Mouse (Mus musculus) heart, adult 8-10 months (tissue): Measurements from ENCODE around the gene Drc7. TPM values are rescaled to one million over a fixed set of nuclear protein-coding genes. Genes with fewer than 3 reads are reported as not detected.

ENCODE experiments used
- DNase-seq: peaks from one replicate; pipeline ENCODE4 v3.0.0; 2022; ENCODE audit warnings: low spot score
- total RNA-seq, 4 experiments: library from RNA; stranded (reverse); gene quantifications; 2 replicates each; pipeline ENCODE4 v1.2.4; 2022

Gene Drc7
- total RNA-seq, 4 experiments from 2014 or later: not detected

DNA sequence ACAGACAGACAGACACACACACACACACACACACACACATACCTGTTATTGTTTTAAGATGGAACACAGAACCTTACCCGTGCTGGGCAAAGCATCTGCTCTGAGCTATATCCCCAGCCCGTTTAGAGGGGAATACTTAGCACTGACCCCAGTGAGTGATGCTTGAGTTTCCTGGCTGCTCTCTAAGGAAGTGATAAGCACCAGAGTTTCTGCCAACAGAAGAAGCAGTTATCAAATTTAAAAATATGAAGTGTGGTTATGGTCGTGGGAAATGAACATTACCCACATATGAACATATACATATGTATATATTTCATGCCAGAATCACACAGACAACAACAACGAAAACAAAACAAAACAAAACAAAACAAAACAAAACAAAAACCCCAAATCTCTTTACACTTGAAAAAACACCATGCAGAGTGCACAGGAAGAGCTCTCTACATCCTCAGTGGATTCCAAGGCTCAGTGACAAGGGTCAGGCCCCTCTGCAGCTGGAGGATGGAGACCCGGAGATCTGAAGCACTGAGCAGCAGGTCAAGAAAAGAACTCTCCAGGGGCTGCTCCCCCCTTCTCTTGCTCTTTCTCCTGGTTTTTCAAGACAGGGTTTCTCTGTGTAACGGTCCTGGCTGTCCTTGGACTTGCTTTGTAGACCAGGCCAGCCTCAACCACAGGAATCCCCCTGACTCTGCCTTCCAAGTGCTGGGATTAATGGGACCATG lies 5.1 kb downstream of the Drc7 start:
- DNase-seq: no peak

DNA sequence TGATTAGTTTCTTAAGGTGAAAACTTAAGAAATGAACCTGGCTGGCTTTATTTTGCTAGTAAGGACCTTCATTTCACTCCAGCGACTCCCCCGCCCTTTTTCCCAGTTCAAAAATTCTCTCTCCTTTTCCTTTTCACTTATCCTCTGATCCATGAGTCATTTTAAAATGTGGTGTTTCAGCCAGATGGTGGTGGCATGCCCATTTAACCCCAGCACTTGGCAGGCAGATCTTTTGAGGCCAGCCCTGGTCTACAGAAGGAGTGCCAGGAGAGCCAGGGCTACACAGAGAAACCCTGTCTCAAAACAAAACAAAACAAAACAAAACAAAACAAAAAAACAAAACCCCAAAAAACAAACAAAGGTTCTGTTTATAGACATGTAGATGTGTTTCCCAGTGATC lies 9.6 kb downstream of the Drc7 start:
- DNase-seq: no peak

DNA sequence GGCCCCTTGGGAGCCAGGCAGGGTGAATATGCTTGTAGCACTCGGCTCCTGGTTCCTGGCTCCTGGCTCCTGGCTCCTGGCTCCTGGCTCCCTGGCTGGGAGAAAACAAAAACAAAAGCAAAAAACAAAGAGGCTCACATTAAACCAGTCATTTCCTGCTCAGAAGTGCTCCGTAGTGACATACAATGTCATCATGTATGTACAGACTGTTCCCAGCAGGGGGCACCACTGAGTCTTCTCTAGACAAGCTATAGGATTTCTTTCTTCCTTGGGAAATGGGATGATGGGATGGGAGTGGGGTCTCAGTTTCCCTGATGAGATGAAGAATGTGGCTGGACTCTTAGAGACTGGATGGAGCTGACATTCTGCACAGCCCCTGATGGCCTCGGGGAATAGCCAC lies 12.7 kb downstream of the Drc7 start:
- DNase-seq: no peak

GRCm38 (mm10) chr8:95075504-95075903 lies 20.6 kb downstream of the Drc7 start:
- no peak for DNase-seq

DNA sequence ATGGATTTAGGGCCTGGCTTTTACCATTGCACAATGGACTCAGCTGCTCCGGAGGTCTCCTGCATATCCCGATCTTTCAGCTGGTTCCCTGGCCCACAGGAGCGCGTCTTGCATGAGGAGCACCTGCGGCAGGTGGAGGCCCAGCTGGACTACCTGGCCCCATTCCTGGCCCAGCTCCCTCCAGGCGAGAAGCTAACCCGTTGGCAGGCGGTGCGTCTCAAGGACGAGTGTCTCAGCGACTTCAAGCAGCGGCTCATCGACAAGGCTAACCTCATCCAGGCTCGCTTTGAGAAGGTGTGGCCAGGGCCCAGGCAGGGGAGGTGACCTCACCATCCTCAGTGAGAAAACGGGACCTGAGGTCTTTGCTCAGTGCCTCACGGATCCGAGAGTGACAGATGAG lies 21.2 kb downstream of the Drc7 start:
- no peak for DNase-seq

- no peak for DNase-seq
These were observed 23.2 kb downstream of the Drc7 start for GRCm38 (mm10) chr8:95078055-95078454.

DNA sequence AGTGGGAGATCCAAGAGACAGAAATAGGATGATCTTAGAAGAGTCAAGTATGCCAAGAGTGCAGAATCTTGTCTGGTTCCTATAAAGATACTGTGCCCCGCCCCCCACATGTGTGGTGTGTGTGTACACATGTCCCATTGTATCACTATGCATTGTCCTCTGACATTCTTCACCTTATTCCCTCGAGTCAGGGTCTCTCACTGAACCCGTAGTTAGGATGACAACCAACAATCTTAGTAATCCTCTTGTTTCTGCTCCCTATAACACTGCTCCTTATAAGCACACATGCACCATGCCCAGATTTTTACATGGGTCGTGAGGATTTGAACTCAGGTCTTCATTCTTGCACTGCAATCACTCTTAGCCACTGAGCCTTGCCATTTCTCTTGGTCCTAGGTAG lies 24.4 kb downstream of the Drc7 start:
- no peak for DNase-seq

DNA sequence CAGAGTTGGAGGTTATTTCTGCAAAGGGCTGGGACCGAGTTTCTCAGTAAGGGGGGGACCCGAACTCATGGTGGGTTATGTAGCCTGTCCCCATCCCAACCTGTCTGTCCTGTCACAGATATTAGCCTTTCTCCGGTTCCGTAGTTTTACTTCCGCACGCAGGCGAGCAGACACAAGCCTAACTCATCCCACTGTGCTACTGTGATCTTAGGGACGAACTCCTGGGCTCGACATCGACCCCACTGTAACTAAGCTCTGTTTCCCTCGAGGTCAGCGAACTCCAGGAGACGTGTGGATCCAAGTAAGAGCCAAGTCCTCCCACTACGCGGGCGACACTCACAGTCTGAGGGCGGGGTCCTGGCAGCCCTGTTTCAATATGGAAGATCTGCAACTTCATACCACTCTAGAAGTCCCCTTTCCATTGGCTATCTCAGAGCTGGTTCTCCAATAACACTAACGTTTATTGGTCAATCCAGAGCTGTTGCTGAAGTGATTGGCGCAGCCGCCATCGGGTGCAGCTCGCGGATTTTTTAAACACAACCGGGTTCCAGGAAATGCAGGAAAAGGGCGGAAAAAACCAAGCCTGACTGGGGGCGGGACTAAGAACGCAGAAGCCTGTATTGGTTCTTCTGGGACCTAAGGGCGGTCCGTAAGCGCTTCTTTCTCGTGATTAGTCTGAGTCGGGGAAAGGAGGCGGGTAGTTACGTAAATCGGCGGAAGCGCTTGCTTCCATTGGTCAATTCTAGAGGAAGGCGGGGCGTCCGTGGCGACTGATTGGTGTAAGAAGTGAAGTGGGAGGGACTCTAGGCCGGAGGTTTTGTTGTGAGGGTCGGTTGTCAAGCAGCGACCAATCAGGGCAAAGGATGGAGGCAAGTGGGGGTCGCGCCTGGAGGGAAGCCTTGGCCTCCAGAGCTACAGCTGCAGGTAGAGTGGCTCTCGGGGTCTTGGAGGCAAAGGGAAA lies 25.8 kb downstream of the Drc7 start, which contains the start of gene Katnb1:
Katnb1 (plus strand) TSS at position 806 of the 961 bp plus-strand sequence.
- peak; percentile 99 for DNase-seq

GRCm38 (mm10) chr8:95081650-95082049 lies 26.7 kb downstream of the Drc7 start:
- DNase-seq: no peak

DNA sequence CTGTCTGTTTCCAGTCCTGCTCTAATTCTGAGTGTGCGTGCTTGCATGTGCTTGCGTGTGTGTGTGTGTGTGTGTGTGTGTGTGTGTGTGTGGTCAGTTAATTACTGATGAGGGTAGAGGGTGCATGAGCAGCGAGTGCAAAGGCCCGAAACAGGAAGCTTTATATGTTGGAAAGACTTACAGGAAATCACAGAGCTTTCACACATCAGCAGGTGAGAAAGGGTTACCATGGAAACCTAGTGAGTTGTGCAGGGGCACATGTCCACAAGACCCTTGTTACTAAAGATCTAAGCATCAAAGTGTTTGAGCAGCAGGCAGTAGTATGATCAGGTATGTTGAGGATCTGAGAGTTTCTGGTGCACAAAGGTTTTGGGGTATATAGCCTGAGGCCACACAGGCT lies 29.4 kb downstream of the Drc7 start:
- no peak for DNase-seq

DNA sequence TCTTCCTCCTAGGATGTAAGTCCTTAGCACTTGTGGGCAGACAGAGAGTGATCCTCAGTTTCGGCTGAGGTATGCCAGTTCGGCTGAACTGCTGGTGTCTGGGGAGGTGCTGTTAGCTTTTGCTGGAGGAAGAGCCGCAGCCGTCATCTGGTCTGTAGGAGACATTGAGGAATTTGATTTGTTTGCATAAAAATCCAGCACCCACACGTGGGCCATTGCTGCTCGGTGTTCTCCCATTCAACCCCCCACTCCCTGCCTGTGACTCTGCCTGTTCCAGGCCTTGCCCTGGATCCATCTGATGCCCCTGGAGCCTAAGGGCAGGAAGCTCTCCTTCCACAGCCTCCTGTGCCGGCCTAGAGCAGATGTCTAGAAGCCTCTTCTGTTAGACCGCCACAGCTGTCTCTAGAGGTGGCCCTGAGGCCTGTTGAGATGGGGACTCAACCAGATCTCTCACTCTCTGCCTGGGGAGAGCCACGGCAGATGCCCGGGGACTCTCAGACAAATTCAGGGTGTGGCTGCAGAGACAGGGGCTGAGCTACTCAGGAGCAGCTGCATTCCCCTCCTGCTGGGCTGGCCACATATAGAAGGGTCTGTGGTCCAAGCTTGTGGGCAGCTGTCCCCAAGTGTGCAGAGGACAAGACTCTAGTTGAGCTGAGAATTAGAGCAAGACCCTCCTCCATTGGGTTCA lies 30.0 kb downstream of the Drc7 start:
- DNase-seq: no peak

DNA sequence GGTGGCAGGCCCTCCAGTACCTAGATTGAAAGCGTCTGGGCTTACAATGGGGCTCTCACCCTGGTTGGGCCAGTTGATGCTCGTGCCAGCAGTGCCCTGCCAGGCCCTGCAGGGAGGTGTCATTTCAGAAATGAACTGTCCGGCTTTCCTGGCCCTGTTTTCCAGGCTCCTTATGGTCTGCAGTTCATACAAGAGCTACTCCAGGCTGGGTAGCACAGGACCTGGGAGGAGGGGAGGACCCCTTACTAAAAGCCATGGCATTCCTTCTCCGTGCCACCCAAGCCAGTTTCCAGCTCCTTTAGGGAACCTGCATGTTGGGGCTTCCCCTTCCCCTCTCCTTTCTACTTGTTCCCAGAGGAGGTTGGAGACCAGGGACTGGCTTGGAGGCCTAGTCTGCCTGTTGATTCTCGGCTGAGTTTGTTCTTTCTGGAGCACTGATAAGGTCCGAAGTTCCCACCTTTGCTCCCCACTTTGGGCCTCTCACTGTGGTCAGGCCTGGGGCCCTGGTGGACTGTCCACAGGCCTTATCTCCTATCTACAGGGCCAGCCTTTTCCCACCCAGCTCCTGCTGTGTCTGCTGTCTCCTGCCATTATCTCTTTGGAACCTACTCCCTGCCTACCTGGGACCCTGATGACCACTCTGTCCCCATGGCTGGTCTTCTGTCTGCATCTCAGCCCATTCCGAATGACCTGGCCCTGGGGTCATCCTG lies 30.7 kb downstream of the Drc7 start:
- DNase-seq: no peak

GRCm38 (mm10) chr8:95093574-95093973 lies 38.7 kb downstream of the Drc7 start:
- DNase-seq: no peak

DNA sequence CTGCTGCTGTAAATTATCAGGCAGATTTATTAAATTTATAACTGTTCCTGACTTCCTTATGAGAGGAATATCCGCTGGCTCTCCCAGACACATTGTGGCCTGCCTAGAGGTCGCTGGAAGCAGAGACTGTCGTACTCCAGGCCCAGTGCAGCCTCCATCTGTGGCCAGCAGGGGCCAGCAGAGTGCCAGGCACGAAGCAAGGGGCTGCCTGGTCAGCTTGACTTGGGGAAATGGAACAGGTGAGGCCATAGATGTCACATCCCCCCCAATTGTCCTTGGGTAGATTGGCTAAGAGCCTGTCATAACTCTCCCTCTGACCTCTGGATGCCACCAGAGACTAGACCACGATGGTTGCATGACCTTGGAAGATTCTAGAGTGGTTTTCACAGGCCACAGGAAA lies 44.1 kb downstream of the Drc7 start:
- DNase-seq: peak; percentile 67

DNA sequence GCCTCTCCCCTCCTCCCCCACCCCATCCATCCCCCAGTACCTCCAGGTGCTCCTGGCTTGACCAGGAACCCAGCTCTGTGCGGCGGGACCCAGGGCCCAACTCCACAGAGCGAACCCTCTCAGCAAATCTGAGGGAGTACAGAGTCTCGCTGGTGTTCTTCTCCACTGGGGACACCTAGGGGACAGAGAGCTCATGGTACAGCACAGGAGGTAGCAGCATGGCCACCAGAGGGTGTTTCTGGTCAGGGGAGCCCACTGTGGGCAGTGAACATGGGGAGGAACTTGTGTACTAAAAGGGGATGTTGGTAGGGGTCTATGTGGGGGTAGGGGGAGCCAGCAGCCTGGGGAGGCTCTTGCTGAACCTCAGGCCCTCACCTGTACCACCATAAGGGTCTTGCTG lies 47.1 kb downstream of the Drc7 start:
- DNase-seq: no peak

DNA sequence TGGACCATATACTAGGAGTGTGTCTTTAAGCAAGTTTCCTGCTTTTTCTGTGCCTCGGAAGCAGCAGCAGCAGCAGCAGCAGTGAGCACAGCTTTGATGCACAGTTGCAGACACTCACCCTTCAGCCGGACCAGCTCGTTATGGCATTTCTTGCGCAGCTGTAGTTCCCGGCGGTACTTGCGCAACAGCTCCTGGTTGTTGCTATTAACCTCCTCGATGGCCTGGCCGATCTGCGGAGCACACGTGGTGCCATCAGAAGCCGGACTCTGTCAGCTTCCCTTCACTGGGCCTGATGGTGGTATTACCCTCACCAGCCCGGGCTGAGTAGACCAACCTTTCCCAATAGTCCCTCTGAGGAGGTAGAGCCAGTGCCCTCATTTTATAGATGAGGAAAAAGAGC lies 52.4 kb downstream of the Drc7 start:
- DNase-seq: no peak

GRCm38 (mm10) chr8:95112594-95112993 lies 57.7 kb downstream of the Drc7 start:
- no peak for DNase-seq

DNA sequence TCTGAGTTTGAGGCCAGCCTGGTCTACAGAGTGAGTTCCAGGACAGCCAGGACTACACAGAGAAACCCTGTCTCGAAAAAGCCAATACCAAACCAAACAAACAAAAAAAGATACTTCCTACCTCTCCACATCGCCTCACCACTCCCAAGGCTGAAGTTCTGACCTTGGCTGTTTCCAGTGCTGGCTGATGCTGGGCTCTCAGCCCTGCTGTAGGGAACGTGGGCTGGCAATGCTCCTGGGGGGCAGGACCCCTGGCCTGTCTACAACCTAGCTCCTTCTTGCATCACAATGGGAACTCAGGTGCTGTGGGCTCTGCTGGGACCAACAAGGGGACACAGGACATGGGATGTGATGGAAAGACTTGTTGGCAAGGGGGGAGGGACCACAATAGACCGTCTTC lies 58.2 kb downstream of the Drc7 start:
- DNase-seq: no peak

DNA sequence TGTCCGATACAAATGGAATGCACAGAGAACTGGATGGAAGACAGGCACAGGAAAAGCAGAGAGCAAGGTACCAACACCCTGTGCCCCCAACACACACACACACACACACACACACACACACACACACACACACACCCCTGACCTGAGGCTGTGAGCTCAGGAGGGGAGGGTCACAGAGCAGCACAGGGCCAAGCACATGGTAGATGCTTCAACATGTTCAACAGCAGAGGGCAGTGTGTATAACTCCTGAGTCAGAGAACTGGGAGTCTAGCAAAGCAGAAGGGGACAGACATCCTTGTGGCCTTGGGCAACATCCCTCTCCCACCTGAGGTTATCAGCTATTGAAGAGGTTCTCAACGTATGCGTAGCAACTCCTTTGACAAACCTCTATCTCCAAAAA lies 58.8 kb downstream of the Drc7 start:
- DNase-seq: peak; percentile 36

- DNase-seq: no peak
These were observed 68.6 kb downstream of the Drc7 start for GRCm38 (mm10) chr8:95123455-95123854.

GRCm38 (mm10) chr8:95126497-95126896 lies 71.6 kb downstream of the Drc7 start:
- no peak for DNase-seq

GRCm38 (mm10) chr8:95127658-95128057 lies 72.8 kb downstream of the Drc7 start:
- DNase-seq: no peak
